Mouse (Mus musculus) midbrain, embryonic 11.5 days (tissue): Measurements from ENCODE around the gene Usp17le. TPM values are rescaled to one million over a fixed set of nuclear protein-coding genes. Genes with fewer than 3 reads are reported as not detected.
"Not testable (repeated sequence)": the region's sequence is repeated elsewhere in the genome, so short reads cannot be mapped to it uniquely, and the experiment has no call there.

Experiments
- ATAC-seq: fragments of 200-750 bp; cut with Nextera tagmentation; 2 replicates; pipeline ENCODE4 v1.8.0; 2017; ENCODE audit warnings: moderate TSS enrichment, moderate library complexity; ENCODE audit not compliant: low FRiP score
- DNase-seq: peaks from one replicate; pipeline ENCODE4 v3.0.0; 2015; ENCODE audit warnings: low spot score; ENCODE audit errors: missing footprints
- H3K27ac ChIP-seq: fragments of 300-500 bp; sonication (generic); 2 replicates; pipeline ENCODE4 v1.5.1; 2014; ENCODE audit warnings: low read depth, low read length
- H3K27me3 ChIP-seq: fragments of 300-500 bp; sonication (generic); 2 replicates; pipeline ENCODE4 v1.6.1; 2014; ENCODE audit warnings: mild to moderate bottlenecking, low read length, moderate library complexity, mixed read lengths; ENCODE audit not compliant: control insufficient read depth, insufficient read depth
- H3K36me3 ChIP-seq: fragments of 300-500 bp; sonication (generic); 2 replicates; pipeline ENCODE4 v1.6.1; 2014; ENCODE audit warnings: mild to moderate bottlenecking, low read length, moderate library complexity, mixed read lengths; ENCODE audit not compliant: control insufficient read depth, insufficient read depth
- H3K4me1 ChIP-seq: fragments of 300-500 bp; sonication (generic); 2 replicates; pipeline ENCODE4 v1.6.1; 2014; ENCODE audit warnings: low read length; ENCODE audit not compliant: control insufficient read depth, insufficient read depth
- H3K4me2 ChIP-seq: fragments of 300-500 bp; sonication (generic); 2 replicates; pipeline ENCODE4 v1.6.1; 2014; ENCODE audit warnings: mild to moderate bottlenecking, moderate library complexity
- H3K4me3 ChIP-seq: fragments of 300-500 bp; sonication (generic); 2 replicates; pipeline ENCODE4 v1.5.1; 2014; ENCODE audit warnings: low read depth, low read length
- H3K9ac ChIP-seq: fragments of 300-500 bp; sonication (generic); 2 replicates; pipeline ENCODE4 v1.6.1; 2014; ENCODE audit warnings: low read length
- H3K9me3 ChIP-seq: fragments of 300-500 bp; sonication (generic); 2 replicates; pipeline ENCODE4 v1.6.1; 2016; ENCODE audit warnings: low read length; ENCODE audit not compliant: control insufficient read depth
- WGBS: fragments of 180-500 bp; shearing (Covaris S2); extraction: QIAGEN DNeasy Blood & Tissue Kit; methylation state at CpG from one replicate; pipeline ENCODE4 v1.1.7; 2014; 5-methylcytosine and 5-hydroxymethylcytosine counted together
- polyA plus RNA-seq: library from polyadenylated mRNA; unstranded; fragments of >200 nt; fragmentation: Nextera tagmentation; extraction: Ambion mirVana; gene quantifications from 2 replicates; pipeline ENCODE4 v1.2.1, GENCODE M21; 2014

Gene Usp17le
- not detected in 2 replicates for polyA plus RNA-seq

DNA sequence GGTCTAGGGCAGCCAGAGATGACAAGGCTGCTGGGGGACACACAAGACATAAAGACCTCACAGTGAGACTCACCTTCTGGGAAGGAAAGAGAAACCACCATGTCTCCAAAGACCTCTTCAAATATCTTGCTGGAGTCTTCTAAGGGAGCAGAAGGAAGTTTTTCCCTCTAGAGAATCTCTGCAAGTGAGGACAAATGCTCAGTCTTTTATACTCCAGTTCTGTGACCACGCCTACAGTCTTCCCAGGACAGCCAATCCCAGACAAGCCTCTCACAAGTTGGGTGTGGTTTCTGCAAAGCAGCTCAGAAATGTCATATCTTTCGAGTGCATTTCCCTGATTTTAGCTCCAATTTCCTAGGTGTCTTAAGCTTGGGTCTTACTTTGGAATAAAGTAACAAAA lies at the start of gene Usp17le:
Gene Usp17le, minus strand, starts transcription at position 101 of the 400 bp plus-strand sequence.
- DNase-seq, ATAC-seq, H3K4me1 ChIP-seq, H3K4me2 ChIP-seq, H3K36me3 ChIP-seq, H3K27me3 ChIP-seq, H3K9ac ChIP-seq, H3K27ac ChIP-seq, H3K4me3 ChIP-seq, H3K9me3 ChIP-seq: not testable (repeated sequence)
- 65% methylated on average over 2 of the region's 2 CpGs for WGBS

DNA sequence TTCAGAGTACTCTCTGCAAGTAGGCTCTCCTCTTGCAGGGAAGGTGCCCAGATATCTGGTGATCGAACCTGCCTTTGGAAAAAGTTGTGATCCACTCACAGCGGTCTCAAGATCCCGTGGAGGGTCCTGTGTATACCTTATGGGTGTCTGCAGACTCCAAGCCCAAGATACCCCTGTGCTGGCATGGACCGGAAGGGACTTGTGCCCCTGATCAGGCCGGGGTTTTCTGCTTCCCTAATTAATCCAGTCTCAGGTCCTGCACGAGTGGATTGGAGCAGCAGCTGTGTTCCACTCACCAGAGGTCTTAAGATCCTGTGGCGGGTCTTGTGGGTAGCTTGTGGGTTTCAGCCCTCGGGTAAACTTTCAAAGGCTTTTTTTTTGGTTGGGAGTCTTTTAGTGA lies 33.1 kb upstream of the Usp17le start:
- not testable (repeated sequence) for H3K27me3 ChIP-seq, ATAC-seq, H3K9ac ChIP-seq, DNase-seq, H3K36me3 ChIP-seq, H3K9me3 ChIP-seq, H3K4me3 ChIP-seq, H3K4me2 ChIP-seq, H3K27ac ChIP-seq, H3K4me1 ChIP-seq
- WGBS: 88% methylated on average over 8 of the region's 8 CpGs

DNA sequence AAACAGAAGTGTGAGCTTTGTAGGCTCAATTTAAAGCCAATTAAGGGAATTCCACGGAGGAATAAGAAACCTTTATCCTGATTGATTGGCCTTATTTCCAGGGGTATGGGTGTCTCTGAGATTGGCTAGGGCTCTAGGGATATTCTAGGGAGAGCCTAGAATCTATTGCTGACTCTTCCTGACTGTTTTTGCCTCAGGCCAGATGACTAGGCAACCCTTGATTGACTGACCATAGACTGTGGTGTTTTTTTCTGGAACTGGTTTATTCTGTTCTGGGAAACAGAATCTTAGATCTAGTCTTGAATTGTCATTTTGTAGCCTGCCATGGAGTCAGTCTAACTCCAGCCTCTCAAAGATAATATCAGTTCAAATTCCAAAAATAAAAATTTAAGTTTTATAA lies 13.5 kb upstream of the Usp17le start:
- DNase-seq (no peak), ATAC-seq (no peak)
- 58% methylated on average over 1 of the region's 1 CpGs for WGBS
- Histone ChIP-seq H3K9ac (no peak overlapping the region), H3K4me3 (no peak overlapping the region), H3K27me3 (no peaks in the 10 kb centered on the region), H3K4me1 (no peaks in the 10 kb centered on the region), H3K4me2 (no peak overlapping the region), H3K9me3 (no peaks in the 10 kb centered on the region), H3K27ac (no peak overlapping the region), H3K36me3 (no peaks in the 10 kb centered on the region)

Other genes with a start within 250 kb of the Usp17le start
- gene Olfr651, start 227.3 kb downstream of the Usp17le start, polyA plus RNA-seq: not detected in 2 replicates
- gene Olfr652, start 216.6 kb downstream of the Usp17le start, polyA plus RNA-seq: not detected in 2 replicates
- not detected in 2 replicates for gene Olfr653, start 200.2 kb downstream of the Usp17le start, polyA plus RNA-seq
- gene Olfr654, start 190.4 kb downstream of the Usp17le start, polyA plus RNA-seq: not detected in 2 replicates
- gene Olfr655, start 175.7 kb downstream of the Usp17le start, polyA plus RNA-seq: not detected in 2 replicates
- not detected in 2 replicates for gene Olfr656, start 163.5 kb downstream of the Usp17le start, polyA plus RNA-seq
- not detected in 2 replicates for gene Olfr657, start 152.7 kb downstream of the Usp17le start, polyA plus RNA-seq
- not detected in 2 replicates for gene Olfr658, start 130.2 kb downstream of the Usp17le start, polyA plus RNA-seq
- not detected in 2 replicates for gene Olfr659, start 110.7 kb downstream of the Usp17le start, polyA plus RNA-seq
- not detected in 2 replicates for gene Olfr661, start 91.0 kb downstream of the Usp17le start, polyA plus RNA-seq
- gene Usp17lb, start 65.1 kb upstream of the Usp17le start, polyA plus RNA-seq: not detected in 2 replicates
- not detected in 2 replicates for gene Usp17la, start 79.5 kb upstream of the Usp17le start, polyA plus RNA-seq
- not detected in 2 replicates for gene Olfr665, start 100.6 kb upstream of the Usp17le start, polyA plus RNA-seq
- gene Olfr666, start 118.5 kb upstream of the Usp17le start, polyA plus RNA-seq: not detected in 2 replicates
- gene Olfr667, start 144.0 kb upstream of the Usp17le start, polyA plus RNA-seq: not detected in 2 replicates
- gene Olfr668, start 150.6 kb upstream of the Usp17le start, polyA plus RNA-seq: not detected in 2 replicates
- not detected in 2 replicates for gene Olfr669, start 156.8 kb upstream of the Usp17le start, polyA plus RNA-seq
- not detected in 2 replicates for gene Olfr670, start 185.2 kb upstream of the Usp17le start, polyA plus RNA-seq
- gene Olfr671, start 201.7 kb upstream of the Usp17le start, polyA plus RNA-seq: not detected in 2 replicates
- not detected in 2 replicates for gene Olfr672, start 224.6 kb upstream of the Usp17le start, polyA plus RNA-seq